Mouse (Mus musculus): ENCODE results near the gene Gm13101. TPM values are rescaled to one million over a fixed set of nuclear protein-coding genes. Genes with fewer than 3 reads are reported as not detected.
"Not testable (repeated sequence)": the region's sequence is repeated elsewhere in the genome, so short reads cannot be mapped to it uniquely, and the experiment has no call there.

Gene Gm13101
- not detected for total RNA-seq (2021)
- long read RNA-seq, experiment 1, result 0 reads
- long read RNA-seq, experiment 2, result 0 reads

DNA sequence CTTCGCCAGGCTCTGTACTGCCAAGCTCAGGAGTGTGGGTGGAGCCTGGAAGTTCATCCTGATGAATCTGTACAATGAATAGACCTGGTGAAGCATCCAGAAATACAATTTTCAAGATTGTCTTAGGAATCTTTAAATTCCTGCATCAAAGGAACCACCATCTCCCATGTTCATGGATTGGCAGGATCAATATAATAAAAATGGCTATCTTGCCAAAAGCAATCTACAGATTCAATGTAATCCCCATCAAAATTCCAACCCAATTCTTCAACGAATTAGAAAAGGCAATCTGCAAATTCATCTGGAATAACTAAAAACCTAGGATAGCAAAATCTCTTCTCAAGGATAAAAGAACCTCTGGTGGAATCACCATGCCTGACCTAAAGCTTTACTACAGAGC is at the start of gene Gm13101:
Gene Gm13101 (minus strand): TSS at position 101 of the 400 bp plus-strand sequence.
- not testable (repeated sequence) for H3K27ac ChIP-seq; DNase-seq (ENCODE audit: low spot score in 2 of 2); H3K4me3 ChIP-seq

DNA sequence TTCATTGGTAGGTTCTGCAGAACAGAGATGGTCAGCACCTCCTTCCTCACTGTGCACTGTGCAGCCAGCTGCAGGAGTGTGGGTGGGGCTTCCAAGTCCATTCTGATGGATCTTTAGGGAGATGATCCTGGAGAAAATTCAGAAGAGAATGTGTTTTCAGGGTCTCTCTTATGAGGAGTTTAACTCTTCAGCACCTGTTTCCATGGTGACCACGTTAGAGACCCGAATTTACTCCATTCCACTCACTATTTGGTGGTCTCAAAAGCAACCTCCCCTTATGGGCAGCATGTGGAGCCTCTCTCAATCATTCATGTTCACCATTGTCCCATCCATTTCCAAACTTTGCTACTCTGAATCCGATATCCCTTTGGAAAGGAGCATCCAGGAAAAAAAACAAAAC is 27.5 kb upstream of the Gm13101 start, which contains the start of gene Pramef17:
Gene Pramef17 (minus strand): TSS at position 101 of the 400 bp plus-strand sequence.
- H3K27ac ChIP-seq; DNase-seq (ENCODE audit: low spot score in 2 of 2); H3K4me3 ChIP-seq: not testable (repeated sequence)

DNA sequence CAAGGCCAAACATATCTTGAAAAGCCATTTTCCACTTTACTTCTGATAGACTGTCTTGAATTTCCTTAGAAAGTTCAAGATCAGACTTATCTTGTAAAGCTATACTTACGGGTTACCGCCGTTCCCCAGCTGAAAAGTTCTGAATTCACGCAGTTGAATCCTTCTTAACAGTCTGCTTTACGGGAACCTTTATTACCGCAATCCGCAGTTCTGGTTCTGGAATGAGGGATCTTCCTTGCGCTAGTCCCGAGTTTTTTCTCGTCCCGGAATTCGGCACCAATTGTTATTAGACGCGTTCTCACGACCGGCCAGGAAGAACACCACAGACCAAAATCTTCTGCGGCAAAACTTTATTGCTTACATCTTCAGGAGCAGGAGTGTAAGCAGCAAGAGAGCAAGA is 21.4 kb upstream of the Gm13101 start:
- peak; percentile 62 to 67 for DNase-seq (ENCODE audit: low spot score in 2 of 2)
- H3K4me3 ChIP-seq, H3K27ac ChIP-seq: not testable (repeated sequence)

DNA sequence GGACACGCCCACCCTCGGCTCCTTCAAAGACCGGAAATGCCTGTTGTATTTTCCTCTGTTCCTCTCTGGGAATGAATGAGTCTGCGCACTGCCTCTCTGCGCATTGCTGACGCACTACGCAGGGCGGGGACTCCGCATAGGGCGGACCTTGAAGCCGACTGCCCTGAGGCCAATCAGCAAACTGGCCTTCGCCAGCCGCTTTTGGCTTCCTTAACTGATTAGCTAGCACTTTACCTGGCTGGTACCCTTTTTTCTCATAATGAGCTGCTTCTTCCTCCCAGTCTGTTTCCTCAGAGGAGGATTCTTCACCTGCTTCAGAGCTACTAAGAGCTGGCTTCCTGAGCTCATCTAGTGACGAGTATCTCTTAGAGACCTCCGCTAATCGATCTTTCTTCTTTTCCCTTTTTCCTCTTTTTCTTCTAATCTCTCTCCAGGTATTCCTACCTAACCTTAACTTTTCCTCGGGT is 20.8 kb upstream of the Gm13101 start:
- not testable (repeated sequence) for H3K4me3 ChIP-seq, H3K27ac ChIP-seq
- DNase-seq (ENCODE audit: low spot score in 2 of 2), result peak; percentile 65 to 75

DNA sequence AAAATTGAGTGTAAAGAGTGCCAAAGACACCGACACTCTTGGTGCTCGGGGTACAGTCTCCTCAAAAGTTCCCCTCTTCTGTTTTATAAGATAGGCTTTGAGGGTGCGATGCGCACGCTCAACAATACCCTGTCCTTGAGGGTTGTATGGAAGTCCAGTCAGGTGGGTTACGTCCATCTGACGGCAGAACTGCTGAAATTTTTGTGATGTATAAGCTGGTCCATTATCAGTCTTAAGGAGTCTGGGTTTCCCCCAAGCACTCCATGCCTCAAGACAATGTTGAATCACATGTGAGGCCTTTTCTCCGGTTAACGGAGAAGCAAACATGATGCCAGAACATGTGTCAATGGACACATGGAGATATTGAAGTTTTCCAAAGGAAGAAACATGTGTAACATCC is 19.0 kb upstream of the Gm13101 start:
- DNase-seq (ENCODE audit: low spot score in 2 of 2), result peak; percentile 17 to 45
- H3K27ac ChIP-seq, H3K4me3 ChIP-seq: not testable (repeated sequence)

DNA sequence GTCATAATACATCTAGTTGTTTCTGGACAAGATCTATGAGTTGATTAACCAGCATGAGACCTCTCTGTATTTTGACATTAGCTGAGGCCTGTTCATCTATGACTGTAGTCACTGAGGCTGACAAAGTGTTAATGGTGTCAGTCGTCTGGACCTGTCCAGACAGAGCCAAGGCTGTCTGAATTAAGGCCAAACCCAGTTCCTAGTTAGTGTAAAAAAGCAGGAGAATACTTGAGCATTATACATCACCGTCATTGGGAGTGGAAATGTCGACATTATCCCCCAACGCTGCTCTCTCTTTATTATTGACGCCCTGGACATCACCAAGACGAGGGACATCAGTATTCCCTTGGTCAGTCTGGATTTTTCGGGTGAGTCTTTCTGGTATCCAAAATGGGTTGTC is 18.4 kb upstream of the Gm13101 start:
- not testable (repeated sequence) for H3K4me3 ChIP-seq, H3K27ac ChIP-seq
- peak; percentile 5 to 10 for DNase-seq (ENCODE audit: low spot score in 2 of 2)

DNA sequence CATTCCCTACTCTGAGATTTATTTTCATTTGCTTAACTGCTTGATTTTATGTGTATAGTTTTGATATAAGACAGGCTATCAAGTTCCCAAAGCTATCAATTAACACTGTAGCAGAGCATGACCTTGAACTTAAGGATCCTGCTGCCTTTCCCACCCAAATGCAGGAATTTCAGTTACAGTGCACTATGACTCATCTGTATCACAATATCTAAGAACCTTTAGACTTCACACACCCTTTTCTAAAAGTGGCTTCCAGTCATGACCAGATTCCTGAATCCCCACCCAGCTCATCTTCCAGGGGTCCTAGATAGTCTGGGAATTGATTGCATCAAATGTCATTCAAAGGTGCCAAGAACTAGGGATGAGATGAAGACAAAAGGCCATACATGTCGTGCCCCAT is 16.7 kb upstream of the Gm13101 start:
- H3K4me3 ChIP-seq; DNase-seq (ENCODE audit: low spot score in 2 of 2); H3K27ac ChIP-seq: not testable (repeated sequence)

DNA sequence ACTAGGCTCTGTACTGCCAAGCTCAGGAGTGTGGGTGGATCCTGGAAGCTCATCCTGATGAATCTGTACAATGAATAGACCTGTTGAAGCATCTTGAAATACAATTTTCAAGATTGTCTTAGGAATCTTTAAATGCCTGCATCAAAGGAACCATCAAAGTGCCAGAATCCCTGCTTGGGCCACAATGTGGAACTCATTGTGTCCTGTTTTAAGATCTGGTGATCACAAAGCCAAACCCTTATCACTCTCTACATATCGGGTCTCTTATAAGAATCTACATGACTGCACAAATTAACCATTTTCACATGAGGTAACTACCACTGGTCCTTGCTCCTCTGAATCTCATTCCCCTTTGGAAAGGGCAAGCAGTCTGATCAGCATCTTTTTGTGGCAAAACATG is 15.8 kb downstream of the Gm13101 start, which contains the start of gene Pramef25:
Gene Pramef25 (minus strand): TSS at position 101 of the 400 bp plus-strand sequence.
- DNase-seq (ENCODE audit: low spot score in 2 of 2), result not testable (repeated sequence)

More for the DNA sequence above, 15.8 kb downstream of the Gm13101 start, which contains the start of gene Pramef25:
- H3K27ac ChIP-seq, H3K4me3 ChIP-seq: not testable (repeated sequence)

Other genes with a start within 250 kb of the Gm13101 start
- not detected for gene Gm13078, start 247.5 kb downstream of the Gm13101 start, total RNA-seq (2021)
- not detected for gene Gm13023, start 177.6 kb downstream of the Gm13101 start, total RNA-seq (2021)
- gene Gm13084, start 150.9 kb downstream of the Gm13101 start, total RNA-seq (2021), result not detected
- not detected for gene Gm13103, start 120.5 kb downstream of the Gm13101 start, total RNA-seq (2021)
- gene Pramef6, start 66.6 kb downstream of the Gm13101 start, total RNA-seq (2021), result not detected
- gene Pramef25, start 15.9 kb downstream of the Gm13101 start, total RNA-seq (2021), result not detected
- not detected for gene Pramef17, start 27.4 kb upstream of the Gm13101 start, total RNA-seq (2021)
- not detected for gene Pramel4, start 92.2 kb upstream of the Gm13101 start, total RNA-seq (2021)
- not detected for gene Gm13102, start 139.5 kb upstream of the Gm13101 start, total RNA-seq (2021)
- gene Oog3, start 195.7 kb upstream of the Gm13101 start, total RNA-seq (2021), result not detected
- not detected for gene Oog2, start 223.8 kb upstream of the Gm13101 start, total RNA-seq (2021)
- not detected for gene C87977, start 246.4 kb upstream of the Gm13101 start, total RNA-seq (2021)

Data from layer of hippocampus, adult 2 months (tissue).